Mouse (Mus musculus): ENCODE results near the gene Col25a1. TPM values are rescaled to one million over a fixed set of nuclear protein-coding genes. Genes with fewer than 3 reads are reported as not detected.

Col25a1 gene
- polyA plus RNA-seq, 1 experiment from 2014 or later: 0.59 TPM

DNA sequence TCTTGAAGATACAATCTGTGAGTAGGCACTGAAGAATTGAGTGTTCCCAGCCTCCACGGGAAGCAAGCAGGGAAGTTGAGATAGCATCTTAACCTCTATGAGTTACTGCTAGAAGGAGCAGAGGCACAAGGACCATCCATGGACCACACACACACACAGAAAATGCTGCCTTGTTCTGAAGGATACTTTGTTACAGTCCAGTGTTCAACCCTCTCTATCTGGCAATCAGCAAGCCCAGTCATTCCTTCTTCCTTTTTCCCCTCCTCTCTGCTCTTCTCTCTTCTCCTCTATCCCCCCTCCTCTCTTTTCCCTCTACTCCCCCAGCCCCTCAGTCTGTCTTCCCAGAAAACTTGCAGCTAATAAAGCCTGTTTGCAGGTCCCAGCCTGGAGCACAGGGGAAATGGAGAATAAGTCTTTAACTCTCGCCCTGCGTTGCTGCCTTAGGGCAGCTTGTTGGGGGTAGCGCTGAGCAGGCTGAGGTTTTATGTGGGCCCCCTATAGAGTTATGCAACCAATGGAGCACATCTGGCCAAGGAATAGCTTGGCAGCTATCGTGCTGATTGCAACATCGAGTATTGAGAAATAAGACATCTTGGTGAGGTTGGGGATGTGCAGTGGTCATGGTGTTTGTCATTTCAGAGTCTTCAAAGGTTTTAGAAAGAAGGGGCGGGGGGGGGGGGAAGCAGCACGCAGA is 235.8 kb downstream of the Col25a1 start:
- H3K27me3 ChIP-seq (replicated peaks; ENCODE audit: control insufficient read depth, insufficient read depth, low read length): no peaks in the 10 kb centered on the region
- no peaks in the 10 kb centered on the region for H3K9me3 ChIP-seq (ENCODE audit: control insufficient read depth)
- no peaks in the 10 kb centered on the region for H3K4me1 ChIP-seq (replicated peaks; ENCODE audit: control insufficient read depth, insufficient read depth, low read length)
- no peak for TF ChIP-seq CTCF (IDR thresholded peaks at IDR 0.05; ENCODE audit: low read depth)
- H3K4me3 ChIP-seq (ENCODE audit: low read depth, low read length): no peak overlapping the region
- H3K36me3 ChIP-seq (ENCODE audit: control insufficient read depth, insufficient read depth): no peaks in the 10 kb centered on the region
- no peak overlapping the region for H3K9ac ChIP-seq (ENCODE audit: low read depth, low read length)
- ATAC-seq: no peak
- 64% methylated on average over 8 of the region's 8 CpGs for WGBS
- H3K4me2 ChIP-seq (replicated peaks; ENCODE audit: low read depth): no peak overlapping the region
- H3K27ac ChIP-seq (ENCODE audit: low read depth, low read length): no peak overlapping the region

DNA sequence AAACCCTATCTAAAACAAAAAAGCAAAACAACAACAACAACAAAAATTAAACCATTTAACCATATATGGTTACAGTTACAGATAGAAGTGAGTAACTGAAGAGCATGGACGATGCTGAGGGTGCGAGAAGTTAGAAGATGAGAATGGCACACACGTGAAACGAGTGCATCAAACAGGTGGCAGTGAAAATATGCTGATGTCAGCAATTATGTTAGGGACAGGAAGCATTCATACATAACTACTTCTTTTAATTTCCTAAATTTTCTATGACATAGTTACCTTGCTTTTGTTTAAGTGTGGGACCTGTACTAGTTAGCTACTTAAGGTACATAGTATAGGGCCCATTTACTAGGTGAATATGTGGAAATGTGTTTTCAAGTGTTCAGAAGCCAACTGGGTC is 237.1 kb downstream of the Col25a1 start:
- no peak for TF ChIP-seq CTCF (IDR thresholded peaks at IDR 0.05; ENCODE audit: low read depth)
- Histone ChIP-seq H3K27ac (ENCODE audit: low read depth, low read length) (no peak overlapping the region), H3K4me3 (ENCODE audit: low read depth, low read length) (no peak overlapping the region), H3K27me3 (replicated peaks; ENCODE audit: control insufficient read depth, insufficient read depth, low read length) (no peaks in the 10 kb centered on the region), H3K36me3 (ENCODE audit: control insufficient read depth, insufficient read depth) (no peaks in the 10 kb centered on the region), H3K9me3 (ENCODE audit: control insufficient read depth) (no peaks in the 10 kb centered on the region), H3K9ac (ENCODE audit: low read depth, low read length) (no peak overlapping the region), H3K4me1 (replicated peaks; ENCODE audit: control insufficient read depth, insufficient read depth, low read length) (no peaks in the 10 kb centered on the region), H3K4me2 (replicated peaks; ENCODE audit: low read depth) (no peak overlapping the region)
- 90% methylated on average over 4 of the region's 4 CpGs for WGBS
- no peak for ATAC-seq

DNA sequence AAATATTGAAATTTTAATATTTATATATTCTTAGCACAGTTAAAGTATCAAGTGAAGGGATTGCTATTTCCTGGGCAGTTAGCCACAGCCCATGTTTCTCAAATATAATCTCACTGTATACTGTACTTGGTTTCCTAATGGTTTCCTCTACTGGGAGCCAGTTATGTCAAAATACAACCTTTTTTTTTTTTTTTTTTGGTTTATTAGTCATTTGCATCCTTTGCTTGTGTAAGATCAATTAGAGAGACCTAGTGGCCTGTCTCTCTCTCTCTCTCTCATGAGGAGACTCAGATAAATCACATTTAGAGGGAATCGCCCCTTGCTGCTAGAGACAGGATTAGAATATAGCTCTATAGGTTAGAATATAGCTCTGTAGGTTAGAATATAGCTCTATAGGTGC is 237.8 kb downstream of the Col25a1 start:
- Histone ChIP-seq H3K4me1 (replicated peaks; ENCODE audit: control insufficient read depth, insufficient read depth, low read length) (no peaks in the 10 kb centered on the region), H3K9ac (ENCODE audit: low read depth, low read length) (no peak overlapping the region), H3K27me3 (replicated peaks; ENCODE audit: control insufficient read depth, insufficient read depth, low read length) (no peaks in the 10 kb centered on the region), H3K27ac (ENCODE audit: low read depth, low read length) (no peak overlapping the region), H3K36me3 (ENCODE audit: control insufficient read depth, insufficient read depth) (no peaks in the 10 kb centered on the region), H3K4me2 (replicated peaks; ENCODE audit: low read depth) (no peak overlapping the region), H3K9me3 (ENCODE audit: control insufficient read depth) (no peaks in the 10 kb centered on the region), H3K4me3 (ENCODE audit: low read depth, low read length) (no peak overlapping the region)
- no peak for TF ChIP-seq CTCF (IDR thresholded peaks at IDR 0.05; ENCODE audit: low read depth)
- ATAC-seq: no peak
- 76% methylated on average over 1 of the region's 1 CpGs for WGBS

DNA sequence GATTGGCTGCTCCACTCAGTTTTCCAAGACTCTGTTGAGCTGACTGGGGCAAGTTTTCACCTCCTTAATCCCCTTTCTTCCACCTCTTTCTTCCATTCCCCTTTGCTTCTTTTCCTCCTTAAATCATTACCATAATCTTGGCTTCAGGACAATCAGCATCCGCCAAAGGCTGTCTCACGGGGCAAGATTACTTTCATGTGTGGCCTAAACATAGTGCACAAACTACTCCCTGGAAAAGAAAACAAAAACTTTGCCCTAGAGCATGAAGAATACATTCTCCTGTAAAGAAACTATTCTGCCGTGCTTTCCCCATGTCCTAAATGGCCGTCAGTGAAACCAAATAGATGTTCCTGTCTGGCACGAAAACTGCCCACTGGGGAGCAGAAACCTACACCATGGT is 238.9 kb downstream of the Col25a1 start:
- no peak for ATAC-seq
- H3K9ac ChIP-seq (ENCODE audit: low read depth, low read length): no peak overlapping the region
- no peak overlapping the region for H3K27ac ChIP-seq (ENCODE audit: low read depth, low read length)
- H3K4me2 ChIP-seq (replicated peaks; ENCODE audit: low read depth): no peak overlapping the region
- WGBS: 87% methylated on average over 5 of the region's 5 CpGs
- H3K4me1 ChIP-seq (replicated peaks; ENCODE audit: control insufficient read depth, insufficient read depth, low read length): no peaks in the 10 kb centered on the region
- H3K9me3 ChIP-seq (ENCODE audit: control insufficient read depth): no peaks in the 10 kb centered on the region
- no peak for TF ChIP-seq CTCF (IDR thresholded peaks at IDR 0.05; ENCODE audit: low read depth)
- no peak overlapping the region for H3K4me3 ChIP-seq (ENCODE audit: low read depth, low read length)
- no peaks in the 10 kb centered on the region for H3K36me3 ChIP-seq (ENCODE audit: control insufficient read depth, insufficient read depth)
- H3K27me3 ChIP-seq (replicated peaks; ENCODE audit: control insufficient read depth, insufficient read depth, low read length): no peaks in the 10 kb centered on the region

DNA sequence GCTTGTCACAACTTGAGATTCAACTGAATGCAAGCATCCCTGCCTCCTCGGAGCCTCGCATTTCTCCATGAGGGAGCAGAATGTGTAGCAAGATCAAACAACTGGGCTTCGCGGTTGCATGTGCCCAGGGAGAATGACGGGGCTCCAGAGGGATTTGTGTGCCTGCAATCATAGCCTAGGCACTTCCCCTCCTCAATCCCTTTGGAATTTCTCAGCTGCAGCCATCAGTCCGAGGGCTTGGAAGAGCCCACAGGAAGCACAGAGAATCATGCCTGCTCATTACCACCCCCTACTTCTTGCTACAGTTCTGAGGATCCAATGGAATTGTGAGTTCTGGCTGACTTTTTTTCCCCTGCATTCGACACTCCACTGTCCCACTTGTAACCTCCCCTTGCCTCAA is 241.8 kb downstream of the Col25a1 start:
- WGBS: 64% methylated on average over 7 of the region's 7 CpGs
- Histone ChIP-seq H3K9ac (ENCODE audit: low read depth, low read length) (no peak overlapping the region), H3K36me3 (ENCODE audit: control insufficient read depth, insufficient read depth) (no peaks in the 10 kb centered on the region), H3K27ac (ENCODE audit: low read depth, low read length) (no peak overlapping the region), H3K27me3 (replicated peaks; ENCODE audit: control insufficient read depth, insufficient read depth, low read length) (no peaks in the 10 kb centered on the region), H3K4me3 (ENCODE audit: low read depth, low read length) (no peak overlapping the region), H3K9me3 (ENCODE audit: control insufficient read depth) (no peaks in the 10 kb centered on the region), H3K4me2 (replicated peaks; ENCODE audit: low read depth) (no peak overlapping the region), H3K4me1 (replicated peaks; ENCODE audit: control insufficient read depth, insufficient read depth, low read length) (no peaks in the 10 kb centered on the region)
- no peak for ATAC-seq
- TF ChIP-seq CTCF (IDR thresholded peaks at IDR 0.05; ENCODE audit: low read depth): no peak

DNA sequence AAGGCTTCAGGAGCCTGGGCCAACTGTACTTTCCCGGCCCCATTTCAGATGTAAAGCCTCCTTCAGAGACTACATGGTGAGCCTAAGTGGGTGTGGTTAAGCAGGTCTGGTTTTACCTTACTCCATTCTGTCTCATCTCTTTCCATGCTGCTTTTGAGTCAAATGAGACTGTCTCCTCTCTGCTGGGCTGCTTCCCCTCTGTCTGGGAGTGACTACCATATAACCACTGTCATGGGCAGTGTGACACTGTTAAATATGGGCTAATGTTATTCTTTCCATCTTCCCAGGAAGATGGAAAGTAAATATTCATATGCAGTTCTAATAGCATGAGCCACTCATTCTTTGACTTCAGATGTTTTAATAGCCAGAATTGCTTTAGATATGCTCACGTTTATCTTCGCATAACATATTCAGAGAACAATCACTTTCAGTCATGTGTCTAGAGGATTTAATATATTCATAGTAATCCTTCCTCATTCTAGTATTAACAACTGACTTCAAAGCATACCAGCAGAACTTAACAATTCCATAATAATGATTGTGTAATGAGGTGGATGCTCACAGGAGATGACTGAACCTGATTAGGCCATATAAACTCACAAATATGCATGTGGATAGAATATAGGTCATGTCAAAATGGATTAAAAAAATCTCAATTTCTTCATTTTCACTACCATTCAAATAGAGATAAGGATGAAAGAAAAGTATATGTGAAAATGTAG is 243.5 kb downstream of the Col25a1 start:
- ATAC-seq: no peak

More for the DNA sequence above, 243.5 kb downstream of the Col25a1 start:
- Histone ChIP-seq H3K36me3 (ENCODE audit: control insufficient read depth, insufficient read depth) (no peaks in the 10 kb centered on the region), H3K4me1 (replicated peaks; ENCODE audit: control insufficient read depth, insufficient read depth, low read length) (no peaks in the 10 kb centered on the region), H3K27ac (ENCODE audit: low read depth, low read length) (no peak overlapping the region), H3K27me3 (replicated peaks; ENCODE audit: control insufficient read depth, insufficient read depth, low read length) (no peaks in the 10 kb centered on the region), H3K4me3 (ENCODE audit: low read depth, low read length) (no peak overlapping the region), H3K9me3 (ENCODE audit: control insufficient read depth) (no peaks in the 10 kb centered on the region), H3K9ac (ENCODE audit: low read depth, low read length) (no peak overlapping the region), H3K4me2 (replicated peaks; ENCODE audit: low read depth) (no peak overlapping the region)
- no peak for TF ChIP-seq CTCF (IDR thresholded peaks at IDR 0.05; ENCODE audit: low read depth)
- WGBS: 80% methylated on average over 3 of the region's 3 CpGs

All from intestine, postnatal 0 days (tissue).